8 mouse cellular contexts compared by ENCODE assay signal in the genomic region with DNA sequence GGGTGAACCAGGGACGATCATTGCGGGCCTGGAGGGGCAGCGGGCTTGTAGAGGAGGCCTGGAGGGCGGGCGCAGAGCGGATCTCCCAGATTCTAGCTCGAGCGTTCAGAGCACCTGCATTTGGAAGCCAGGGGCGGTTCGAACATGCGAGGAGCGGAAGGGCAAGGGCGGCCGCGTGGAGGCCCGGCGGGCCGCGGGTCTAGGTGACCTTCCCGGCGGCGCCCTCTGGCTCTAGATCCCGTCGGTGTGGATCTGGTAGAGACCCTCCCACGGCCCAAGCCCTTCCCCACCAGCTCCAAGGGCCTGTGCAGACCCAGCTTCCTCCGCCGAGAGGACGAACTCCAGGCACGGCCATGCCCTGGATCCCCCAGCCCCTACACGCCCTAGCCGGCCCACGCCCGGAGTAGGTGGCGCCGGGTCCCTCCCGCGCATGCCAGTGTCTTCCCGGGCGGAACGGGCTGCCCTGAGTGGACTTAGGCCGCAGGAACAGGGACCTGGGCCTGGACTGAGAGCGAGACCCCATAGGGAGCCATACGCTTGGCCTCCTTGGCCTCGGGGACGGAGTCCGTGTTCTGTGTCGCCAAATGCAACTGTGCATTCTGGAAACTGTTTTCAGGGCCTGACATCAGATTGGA. TPM values are rescaled to one million over a fixed set of nuclear protein-coding genes. Genes with fewer than 3 reads are reported as not detected.
DNase-seq lines count a peak whose midpoint lies in the region; ATAC-seq and TF ChIP-seq lines count a peak whose summit lies in the region.

No protein-coding gene starts in this region.

- no peaks in the 10 kb centered on the region for H3K9me3 ChIP-seq in heart, embryonic 12.5 days (replicated peaks)
- no peaks in the 10 kb centered on the region for H3K9me3 ChIP-seq in kidney, embryonic 15.5 days (replicated peaks)
- no peaks in the 10 kb centered on the region for H3K9me3 ChIP-seq in lung, embryonic 16.5 days (ENCODE audit: control insufficient read depth, low read length)

- under 1% methylated on average over 47 of the region's 47 CpGs for WGBS in thymus, adult 2 months
- under 1% methylated on average over 47 of the region's 47 CpGs for WGBS in heart, embryonic 12.5 days
- WGBS in kidney, embryonic 15.5 days: under 1% methylated on average over 46 of the region's 47 CpGs
- under 1% methylated on average over 37 of the region's 47 CpGs for WGBS in lung, embryonic 16.5 days

- no peak for DNase-seq in thymus, adult 2 months
- DNase-seq in thymus, postnatal 36 days: no peak
- DNase-seq in cerebellum, postnatal 36 days: peak; percentile 53
- DNase-seq in right cerebral cortex, postnatal 14 days: peak; percentile 40
- no peak for DNase-seq in natural killer cell, adult 2 months (ENCODE audit: low spot score in 2 of 2)

- peaks cover 32% of the 10 kb centered on the region for H3K4me1 ChIP-seq in thymus, adult 2 months (replicated peaks; ENCODE audit: control insufficient read depth, insufficient read depth, low read length)
- peaks cover 54% of the 10 kb centered on the region for H3K4me1 ChIP-seq in heart, embryonic 12.5 days (replicated peaks)
- H3K4me1 ChIP-seq in kidney, embryonic 15.5 days: peaks cover 62% of the 10 kb centered on the region
- peaks cover 43% of the 10 kb centered on the region for H3K4me1 ChIP-seq in lung, embryonic 16.5 days (replicated peaks; ENCODE audit: control insufficient read depth, insufficient read depth, low read length)

- H3K36me3 ChIP-seq in thymus, adult 2 months (ENCODE audit: control insufficient read depth, insufficient read depth, low read length): no peaks in the 10 kb centered on the region
- H3K36me3 ChIP-seq in heart, embryonic 12.5 days: no peaks in the 10 kb centered on the region
- H3K36me3 ChIP-seq in kidney, embryonic 15.5 days: 0 out of 2 replicates have a peak, but pooled peaks cover 2% of the 10 kb centered on the region
- no peaks in the 10 kb centered on the region for H3K36me3 ChIP-seq in lung, embryonic 16.5 days (ENCODE audit: control insufficient read depth, insufficient read depth, low read length)

- H3K27ac ChIP-seq in thymus, adult 2 months (ENCODE audit: control insufficient read depth, insufficient read depth, low read length): peak overlapping the region; percentile 50
- H3K27ac ChIP-seq in heart, embryonic 12.5 days (ENCODE audit: poor library complexity, severe bottlenecking): peak overlapping the region; percentile 97
- peak overlapping the region; percentile 99 for H3K27ac ChIP-seq in kidney, embryonic 15.5 days
- H3K27ac ChIP-seq in lung, embryonic 16.5 days (ENCODE audit: low read length): peak overlapping the region; percentile 94

- ATAC-seq in heart, embryonic 12.5 days (ENCODE audit: insufficient number of reproducible peaks, low FRiP score): peak; percentile 54
- peak; percentile 73 for ATAC-seq in kidney, embryonic 15.5 days (replicated peaks; ENCODE audit: low FRiP score)
- peak; percentile 28 for ATAC-seq in lung, embryonic 16.5 days (ENCODE audit: low read depth)

- TF ChIP-seq POLR2A in thymus, adult 2 months (IDR thresholded peaks at IDR 0.05; ENCODE audit: control insufficient read depth, extremely low read depth, insufficient read depth, low read length, poor library complexity): 0 out of 2 replicates have a peak, but pooled peaks have one; percentile 38

- H3K27me3 ChIP-seq in thymus, adult 2 months (ENCODE audit: control insufficient read depth, insufficient read depth, low read length): no peaks in the 10 kb centered on the region
- no peaks in the 10 kb centered on the region for H3K27me3 ChIP-seq in heart, embryonic 12.5 days (replicated peaks)
- no peaks in the 10 kb centered on the region for H3K27me3 ChIP-seq in kidney, embryonic 15.5 days
- no peaks in the 10 kb centered on the region for H3K27me3 ChIP-seq in lung, embryonic 16.5 days (ENCODE audit: control insufficient read depth, insufficient read depth, low read depth, low read length)

- peak overlapping the region; percentile 78 for H3K4me2 ChIP-seq in heart, embryonic 12.5 days
- peak overlapping the region; percentile 75 for H3K4me2 ChIP-seq in kidney, embryonic 15.5 days
- H3K4me2 ChIP-seq in lung, embryonic 16.5 days (ENCODE audit: low read depth, low read length): peak overlapping the region; percentile 73

- peak overlapping the region; percentile 96 for H3K9ac ChIP-seq in heart, embryonic 12.5 days
- peak overlapping the region; percentile 98 for H3K9ac ChIP-seq in kidney, embryonic 15.5 days
- peak overlapping the region; percentile 89 for H3K9ac ChIP-seq in lung, embryonic 16.5 days (ENCODE audit: low read length)

- H3K4me3 ChIP-seq in thymus, adult 2 months (ENCODE audit: control insufficient read depth, insufficient read depth, low read length): peak overlapping the region; percentile 83
- H3K4me3 ChIP-seq in heart, embryonic 12.5 days: peak overlapping the region; percentile 83
- peak overlapping the region; percentile 98 for H3K4me3 ChIP-seq in kidney, embryonic 15.5 days (replicated peaks)
- peak overlapping the region; percentile 72 for H3K4me3 ChIP-seq in lung, embryonic 16.5 days (ENCODE audit: low read length)

- peak; percentile 30; the same call in 1 of the 2 replicates for TF ChIP-seq CTCF in thymus, adult 2 months (IDR thresholded peaks at IDR 0.05; ENCODE audit: borderline replicate concordance, control insufficient read depth, extremely low read depth, insufficient read depth, low read length, poor library complexity)

RNA-seq across cellular contexts. Expression of a gene that starts 0.7 kb away (rescaled TPM):
- 64.8 and 70.3 TPM in 2 replicates for polyA plus RNA-seq in thymus, adult 2 months (2012; rRNA removed)
- polyA plus RNA-seq in heart, embryonic 12.5 days (2016; fragmentation: Nextera tagmentation; extraction: Ambion mirVana): 423 and 426 TPM in 2 replicates
- polyA plus RNA-seq in kidney, embryonic 15.5 days (2015; fragmentation: Nextera tagmentation; extraction: Ambion mirVana): 336 and 358 TPM in 2 replicates
- 255 and 264 TPM in 2 replicates for polyA plus RNA-seq in lung, embryonic 16.5 days (2015; fragmentation: Nextera tagmentation; extraction: Ambion mirVana)

RNA-seq across cellular contexts. Expression of a gene that starts 34.8 kb away (rescaled TPM):
- 124 and 127 TPM in 2 replicates for polyA plus RNA-seq in thymus, adult 2 months (2012; rRNA removed)
- polyA plus RNA-seq in heart, embryonic 12.5 days (2016; fragmentation: Nextera tagmentation; extraction: Ambion mirVana): 234 and 246 TPM in 2 replicates
- polyA plus RNA-seq in kidney, embryonic 15.5 days (2015; fragmentation: Nextera tagmentation; extraction: Ambion mirVana): 217 and 219 TPM in 2 replicates
- 226 and 238 TPM in 2 replicates for polyA plus RNA-seq in lung, embryonic 16.5 days (2015; fragmentation: Nextera tagmentation; extraction: Ambion mirVana)

Comparison
In these comparisons a context has a peak if more than half of its experiments do, and no peak if none do; other contexts are left out.
1. DNase-seq: peak in cerebellum, postnatal 36 days (2 of 2) and right cerebral cortex, postnatal 14 days (single experiment); none in thymus, adult 2 months (single experiment), thymus, postnatal 36 days (0 of 2) and natural killer cell, adult 2 months (0 of 2).
2. Peak in every context shown above with its lines, with median percentiles within 50 percentile points of each other: H3K27ac ChIP-seq, H3K4me3 ChIP-seq, ATAC-seq, H3K4me2 ChIP-seq and H3K9ac ChIP-seq.